Mouse (Mus musculus) ES-E14 (cell line): ENCODE data around the gene Efs.

Experiments
- CHD2 ChIP-seq: IDR thresholded peaks from 2 replicates; pipeline ENCODE4 v1.6.1; 2014; ENCODE audit warnings: mild to moderate bottlenecking, low read depth, low read length, inconsistent platforms
- HCFC1 ChIP-seq: IDR thresholded peaks from 2 replicates; pipeline ENCODE4 v1.6.1; 2012; ENCODE audit warnings: low read length, inconsistent platforms, borderline replicate concordance; ENCODE audit not compliant: insufficient read depth
- MAFK ChIP-seq: IDR thresholded peaks from 2 replicates; pipeline ENCODE4 v1.6.1; 2014; ENCODE audit warnings: mild to moderate bottlenecking, low read depth, low read length, inconsistent platforms; ENCODE audit not compliant: insufficient read depth
- ZNF384 ChIP-seq: IDR thresholded peaks from 2 replicates; pipeline ENCODE4 v1.6.1; 2012; ENCODE audit warnings: low read depth, low read length, inconsistent platforms

DNA sequence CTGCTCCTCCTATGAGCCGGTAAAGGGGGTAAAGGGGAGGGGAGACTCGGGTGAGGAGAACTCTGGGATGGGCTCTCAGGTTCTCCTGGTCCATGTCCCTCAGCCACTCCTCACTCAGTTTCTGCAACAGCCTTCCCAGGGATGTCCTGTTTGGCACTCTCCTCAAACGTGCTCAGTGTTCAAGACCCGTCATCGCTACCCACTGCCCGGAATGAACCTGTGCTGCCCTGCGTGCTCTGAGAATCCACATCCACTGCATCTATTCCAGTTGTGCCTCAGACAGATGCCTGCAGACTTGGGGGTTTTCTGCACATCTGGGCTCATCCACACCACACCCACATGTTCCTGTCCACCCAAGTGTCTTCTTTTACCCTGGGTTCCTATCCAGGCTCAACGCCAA, 16.6 kb upstream of the Efs start:
- TF ChIP-seq ZNF384 (no peak), CHD2 (no peak), HCFC1 (no peak), MAFK (no peak)
